Mouse (Mus musculus): ENCODE data around the gene Pus1.
"Not testable (repeated sequence)": the region's sequence is repeated elsewhere in the genome, so short reads cannot be mapped to it uniquely, and the experiment has no call there.

Pus1 gene

DNA sequence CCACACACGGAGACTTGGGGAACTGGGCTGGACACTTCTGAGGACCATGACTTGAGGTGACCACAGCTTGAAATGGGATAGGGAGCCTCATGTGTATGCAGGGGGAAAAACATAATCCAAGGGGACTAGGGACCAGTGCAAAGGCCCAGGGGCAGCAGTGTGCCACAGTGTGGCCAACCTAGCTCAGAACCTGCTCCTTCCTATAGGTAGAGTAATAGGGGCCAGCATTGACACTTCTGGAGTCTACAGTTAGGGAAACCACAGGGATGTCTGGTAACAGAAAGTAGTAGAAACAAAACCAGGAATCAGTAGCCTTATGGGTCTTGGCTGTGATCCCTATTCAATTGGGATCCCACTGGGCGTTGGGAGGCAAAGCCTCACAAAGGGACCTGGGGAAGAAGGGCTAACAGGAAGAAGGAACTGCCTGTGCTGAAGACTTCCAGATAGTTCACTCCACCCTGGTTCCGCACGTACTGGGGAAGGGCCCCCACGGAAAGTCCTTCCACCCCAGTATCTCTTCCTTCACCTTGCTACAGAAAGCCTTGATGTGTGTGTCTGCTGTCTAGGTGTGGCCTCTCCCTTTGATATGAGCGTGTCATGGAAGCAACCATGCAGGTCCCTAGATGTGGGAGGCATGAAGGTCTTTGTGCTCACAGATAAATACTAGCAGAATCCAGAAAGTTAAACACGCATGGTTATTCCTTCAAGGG, 1.2 kb upstream of the Pus1 start:
- no peak for DNase-seq (ENCODE audit: low read depth, low spot score)

DNA sequence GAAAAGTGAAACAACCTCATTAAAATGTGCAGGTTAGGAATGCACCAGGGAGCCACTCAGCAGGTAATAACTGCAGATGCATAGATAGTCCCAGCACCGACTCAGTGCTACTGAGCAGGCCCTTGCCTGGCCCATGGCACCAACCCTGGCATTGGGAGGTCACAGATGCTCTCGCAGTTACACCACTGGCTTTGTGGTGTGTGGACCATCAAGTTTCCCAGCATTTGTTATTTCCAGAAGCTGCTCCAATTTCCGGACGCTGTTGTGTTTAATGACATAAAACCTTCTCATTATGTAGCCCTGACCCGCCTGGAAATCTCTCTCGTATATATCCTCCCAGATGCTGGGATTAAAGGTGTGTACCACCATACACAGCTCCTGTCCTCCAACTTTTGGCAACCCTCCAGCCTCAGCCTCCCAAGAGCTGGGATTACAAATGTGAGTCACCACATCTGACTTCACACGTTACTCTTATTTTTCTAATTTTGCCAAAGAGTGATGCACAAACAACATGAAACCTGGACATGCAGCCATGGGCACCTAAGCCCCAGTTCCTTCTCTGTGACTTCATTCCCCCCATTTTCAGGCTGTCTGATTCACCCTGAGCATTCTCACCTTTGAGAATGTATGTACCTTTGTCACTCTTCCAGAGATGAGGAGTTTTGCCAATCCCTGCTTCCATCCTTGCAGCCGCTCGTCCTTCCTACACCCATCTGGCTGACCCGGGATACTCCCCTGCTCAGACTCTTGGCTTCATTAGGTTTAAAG, 486 bp upstream of the Pus1 start:
- no peak for DNase-seq (ENCODE audit: low read depth, low spot score)

DNA sequence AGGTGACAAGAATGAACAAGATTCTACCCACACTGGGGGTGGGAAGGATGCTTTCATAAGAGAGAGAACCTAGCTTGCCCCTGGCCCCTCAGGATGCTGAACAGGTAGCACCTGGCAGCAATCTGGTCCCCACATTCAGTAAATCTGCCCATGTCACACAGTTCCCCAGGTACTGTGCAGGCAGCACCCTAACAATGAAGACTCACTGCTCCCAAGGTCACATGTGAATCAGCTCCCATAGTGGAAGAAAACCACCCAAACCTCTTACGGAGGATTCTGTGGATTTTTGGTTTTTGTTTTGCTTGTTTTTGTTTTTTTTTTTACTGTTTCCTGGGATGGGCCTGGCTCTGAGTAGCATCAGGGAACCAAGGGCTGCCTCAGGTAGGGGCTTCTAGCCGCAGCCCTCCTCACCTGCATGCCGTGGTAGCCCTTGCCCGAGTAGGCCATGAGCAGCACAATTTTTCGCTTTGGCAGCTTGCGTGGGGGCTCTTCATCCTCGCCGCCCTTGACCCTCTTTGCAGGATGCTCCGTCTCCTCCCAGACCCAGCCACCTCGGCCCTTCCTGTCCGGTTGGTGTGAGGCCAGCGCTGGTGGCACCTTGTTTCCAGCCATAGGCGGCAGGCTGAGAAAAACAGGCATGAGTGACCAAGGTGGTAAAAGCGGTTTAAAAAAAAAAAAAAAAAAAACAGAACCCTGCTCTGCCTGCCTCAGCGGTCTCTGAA, 1.0 kb downstream of the Pus1 start:
- DNase-seq (ENCODE audit: low read depth, low spot score): no peak

DNA sequence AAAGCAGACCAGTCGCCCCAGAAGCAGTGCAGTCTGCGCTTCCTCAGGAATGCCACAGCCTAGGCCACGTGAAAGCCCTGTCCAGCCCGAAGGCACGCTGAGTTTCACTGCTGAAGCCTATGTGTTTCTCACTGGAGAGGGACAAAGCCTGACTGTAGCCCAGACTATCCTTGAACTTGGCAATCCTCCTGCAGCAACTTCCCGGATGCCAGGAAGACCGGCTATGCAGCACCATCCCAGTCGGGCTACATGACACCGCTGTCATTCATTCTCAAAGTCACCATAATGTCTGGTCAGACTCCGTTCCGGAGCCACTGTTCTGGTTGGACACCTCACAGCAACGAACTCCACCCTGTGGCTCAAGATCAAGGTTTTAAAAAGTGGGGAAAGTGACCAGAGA, 2.2 kb downstream of the Pus1 start:
- DNase-seq (ENCODE audit: low read depth, low spot score): no peak

DNA sequence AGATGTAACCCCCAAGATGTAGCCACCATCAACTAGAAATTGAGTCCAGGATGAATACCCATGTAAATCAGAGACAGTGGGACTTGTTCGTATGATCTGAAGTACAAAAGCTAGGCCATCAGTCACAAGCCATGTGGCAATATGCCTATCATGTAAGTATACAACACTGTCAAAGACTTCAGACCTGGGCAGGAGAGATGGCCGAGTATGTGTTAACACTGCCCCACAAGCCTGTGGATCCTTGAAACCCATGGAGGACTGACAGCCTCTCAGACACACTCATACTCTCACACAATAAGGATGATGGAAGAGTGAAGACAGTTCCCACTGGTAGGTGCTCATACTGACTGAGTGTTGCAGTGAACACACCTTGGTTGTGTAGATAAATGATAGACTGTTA, 4.3 kb downstream of the Pus1 start:
- DNase-seq (ENCODE audit: low read depth, low spot score): no peak

DNA sequence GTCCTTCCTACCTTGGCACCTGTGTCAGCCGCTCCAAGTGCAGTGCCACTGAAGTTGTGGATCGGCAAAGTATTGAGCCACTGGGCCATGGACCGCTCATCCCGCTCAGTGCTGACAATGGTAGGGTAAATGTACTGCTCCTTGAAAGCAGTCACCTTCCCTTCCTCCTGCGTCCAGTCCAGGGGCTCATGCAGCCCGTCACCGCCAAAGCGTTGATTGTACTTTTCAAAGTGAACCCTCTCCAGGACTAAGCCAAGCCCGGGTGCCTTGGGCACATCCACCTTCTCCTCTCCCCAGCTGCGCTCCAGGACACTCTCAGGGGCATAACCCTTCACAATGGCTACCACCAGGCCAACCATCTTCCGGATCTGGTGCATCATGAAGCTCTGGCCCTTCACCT, 5.9 kb downstream of the Pus1 start:
- DNase-seq (ENCODE audit: low read depth, low spot score): no peak

DNA sequence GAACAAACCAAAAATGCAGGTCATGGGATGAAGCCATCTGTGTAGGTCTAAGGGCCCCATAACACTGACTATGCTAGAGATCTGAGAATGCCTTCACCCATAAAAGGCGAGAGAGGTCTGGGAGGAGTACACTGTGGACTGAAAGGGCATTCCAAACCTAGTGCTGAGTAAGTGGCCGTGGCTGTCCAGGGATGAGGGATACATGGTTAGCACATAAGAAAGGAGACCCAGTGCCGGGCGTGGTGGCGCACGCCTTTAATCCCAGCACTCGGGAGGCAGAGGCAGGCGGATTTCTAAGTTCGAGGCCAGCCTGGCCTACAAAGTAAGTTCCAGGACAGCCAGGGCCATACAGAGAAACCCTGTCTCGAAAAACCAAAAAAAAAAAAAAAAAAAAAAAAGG, 7.5 kb downstream of the Pus1 start:
- DNase-seq (ENCODE audit: low read depth, low spot score): not testable (repeated sequence)

DNA sequence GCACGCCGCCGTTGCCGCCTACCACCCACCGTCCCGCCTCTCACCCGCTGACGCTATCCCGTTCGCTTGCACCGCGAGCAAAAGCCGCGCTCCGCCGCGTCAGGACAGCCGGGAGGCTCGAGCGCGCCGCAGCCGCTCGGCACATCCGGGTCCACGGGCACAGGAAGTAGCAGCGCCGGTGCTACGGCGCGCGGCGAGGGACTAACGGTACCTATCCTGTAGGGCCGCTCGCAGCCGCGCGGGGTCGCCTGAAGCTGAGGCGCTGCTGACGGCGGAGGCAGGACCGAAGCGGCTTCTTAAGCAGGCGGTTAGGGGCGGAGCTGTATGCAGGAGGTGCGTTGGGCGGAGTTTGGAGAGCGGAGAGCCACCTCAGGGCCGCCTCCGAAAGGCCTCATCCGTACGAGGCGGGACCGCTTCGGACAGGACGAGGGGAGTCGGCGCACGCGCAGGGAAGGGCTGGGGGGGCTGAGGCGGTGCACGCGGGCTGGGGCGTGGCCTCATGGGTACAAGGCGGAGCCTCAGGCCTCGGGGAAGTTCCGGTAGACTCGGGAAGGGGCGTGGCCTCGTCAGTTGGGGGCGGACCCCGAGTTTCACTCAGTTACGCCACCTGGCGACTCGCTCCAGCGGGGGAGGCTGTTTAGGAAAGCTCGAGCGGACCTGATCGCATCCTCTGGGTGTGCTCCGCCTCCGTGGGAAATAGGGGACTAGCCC, 9.9 kb downstream of the Pus1 start, which contains the start of gene Ep400:
Gene Ep400 (minus strand): TSS at position 270 of the 711 bp plus-strand sequence.
- peak; percentile 100 for DNase-seq (ENCODE audit: low read depth, low spot score)

DNA sequence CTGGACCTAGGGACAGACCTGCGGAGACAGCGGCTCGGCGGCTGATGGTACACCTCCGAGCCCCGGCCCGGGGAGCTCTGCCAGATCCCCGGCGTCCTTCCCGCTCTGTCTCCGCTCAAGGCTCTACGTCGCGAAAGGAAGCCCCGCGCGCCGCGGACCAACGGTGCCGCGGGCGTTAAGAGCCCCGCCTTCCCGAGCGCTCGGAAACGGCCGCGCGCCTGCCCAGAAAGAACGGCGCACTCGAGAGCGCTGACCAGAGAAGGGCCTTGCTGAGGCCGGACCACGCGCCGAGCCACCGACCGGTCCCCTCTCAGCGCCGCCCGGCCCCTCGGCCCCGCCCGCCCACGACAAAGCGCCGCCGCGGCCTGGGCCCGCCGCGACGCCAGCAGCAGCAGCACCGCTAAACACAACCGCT, 10.4 kb downstream of the Pus1 start:
- DNase-seq (ENCODE audit: low read depth, low spot score): no peak

DNA sequence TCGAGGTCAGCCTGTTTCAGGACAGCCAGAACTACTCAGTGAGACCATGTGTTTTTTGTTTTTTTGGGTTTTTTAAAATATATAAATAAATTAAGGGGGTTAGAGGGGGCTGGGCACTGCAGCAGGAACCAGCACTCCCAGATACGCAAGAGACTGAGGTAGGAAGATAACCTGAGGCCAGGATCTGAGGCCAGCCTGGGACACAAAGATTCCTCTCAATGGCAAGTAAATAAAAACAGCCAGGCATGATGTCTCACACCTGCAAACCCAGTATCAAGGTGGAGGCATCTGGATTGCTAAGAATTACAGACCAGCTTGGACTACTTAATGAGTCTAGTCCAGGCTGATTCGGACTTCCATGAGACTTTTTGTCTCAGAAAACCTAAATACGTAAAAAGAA, 11.2 kb downstream of the Pus1 start:
- no peak for DNase-seq (ENCODE audit: low read depth, low spot score)

DNA sequence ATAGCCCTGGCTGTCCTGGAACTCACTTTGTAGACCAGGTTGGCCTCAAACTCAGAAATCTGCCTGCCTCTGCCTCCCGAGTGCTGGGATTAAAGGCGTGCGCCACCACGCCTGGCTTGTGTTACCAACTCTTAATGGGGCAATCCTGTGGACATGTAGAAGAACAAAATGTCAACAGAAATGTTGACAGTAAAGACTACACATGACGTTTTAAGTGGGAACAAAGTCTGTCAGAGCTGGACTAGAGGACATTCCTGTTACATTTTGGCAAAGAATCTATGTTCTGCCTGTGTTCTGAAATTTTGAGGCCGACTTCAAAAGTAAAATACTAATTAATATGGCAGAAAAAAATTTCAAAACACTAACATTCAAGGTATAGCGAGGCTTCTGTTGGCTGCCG, 16.6 kb downstream of the Pus1 start:
- DNase-seq (ENCODE audit: low read depth, low spot score): no peak

DNA sequence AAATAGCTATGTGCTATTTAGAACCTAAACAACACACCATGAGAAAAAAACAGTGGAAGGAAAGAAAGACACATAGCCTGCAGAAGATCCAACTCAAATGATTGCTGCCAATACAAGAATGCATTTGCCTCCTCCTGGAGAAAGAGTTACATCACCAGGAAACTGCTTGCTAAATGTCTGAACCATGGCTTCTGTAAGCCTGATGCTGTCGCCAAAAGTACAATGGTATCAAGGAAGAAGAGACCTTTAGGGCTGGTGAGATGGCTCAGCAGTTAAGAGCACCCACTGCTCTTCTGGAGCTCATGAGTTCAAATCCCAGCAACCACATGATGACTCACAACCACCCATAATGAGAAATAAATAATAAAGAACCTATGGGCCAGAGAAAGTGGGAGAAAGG, 35.4 kb downstream of the Pus1 start:
- DNase-seq (ENCODE audit: low read depth, low spot score): no peak

DNA sequence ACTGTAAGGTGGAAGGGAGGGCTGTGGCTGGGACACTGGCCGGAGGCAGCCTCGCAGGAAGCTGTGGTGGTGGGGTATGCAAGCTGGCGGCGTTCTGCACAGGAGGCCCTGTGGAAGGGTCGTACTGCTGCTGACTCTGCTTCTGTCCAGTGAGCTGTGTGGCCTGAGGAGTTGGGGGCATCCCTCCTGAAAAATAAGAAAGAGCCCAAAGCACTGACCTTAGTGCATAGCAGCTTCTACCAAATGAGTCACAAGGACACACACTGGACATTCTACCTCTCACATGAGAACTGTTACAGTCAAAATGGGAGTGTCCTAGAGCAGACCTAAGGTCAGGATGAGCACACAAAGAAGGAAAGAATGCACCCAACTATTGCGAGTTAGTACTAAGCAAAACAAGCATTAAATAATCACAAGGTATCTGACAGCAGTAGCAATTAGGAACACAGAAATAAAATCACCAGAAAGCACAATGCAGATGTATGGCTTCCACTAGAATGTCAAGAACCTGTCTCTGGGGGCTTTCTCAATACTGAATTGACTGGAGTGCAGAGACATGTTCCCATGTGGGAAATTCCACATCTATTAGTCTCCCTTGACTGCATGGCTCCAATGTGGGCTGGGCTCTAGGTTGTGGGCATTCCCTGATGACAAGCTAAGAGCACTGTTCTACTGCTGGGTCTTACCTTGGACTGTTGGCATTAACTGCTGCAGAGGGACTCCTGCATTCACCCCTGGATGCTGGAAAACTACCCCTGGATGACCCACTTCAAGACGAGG, 40.8 kb downstream of the Pus1 start:
- DNase-seq (ENCODE audit: low read depth, low spot score): no peak

DNA sequence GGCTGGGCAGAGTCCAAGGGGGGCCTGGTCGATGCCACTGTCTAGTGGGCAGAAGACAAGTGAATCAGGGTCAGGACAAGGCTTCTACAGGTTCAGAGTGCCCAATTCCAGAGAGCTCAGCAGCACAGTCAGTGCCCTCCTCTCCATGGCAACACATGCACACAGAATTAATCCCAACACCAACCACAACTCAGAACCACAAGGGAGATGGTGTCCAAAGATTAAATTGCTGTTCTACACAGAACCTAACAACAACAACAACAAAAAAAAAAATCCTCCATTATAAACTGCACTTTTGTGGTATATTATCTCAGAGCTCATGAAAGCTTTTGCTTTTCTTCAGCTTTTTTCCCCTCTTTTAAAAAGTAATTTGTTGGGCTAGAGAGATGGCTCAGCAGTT, 44.9 kb downstream of the Pus1 start:
- no peak for DNase-seq (ENCODE audit: low read depth, low spot score)

DNA sequence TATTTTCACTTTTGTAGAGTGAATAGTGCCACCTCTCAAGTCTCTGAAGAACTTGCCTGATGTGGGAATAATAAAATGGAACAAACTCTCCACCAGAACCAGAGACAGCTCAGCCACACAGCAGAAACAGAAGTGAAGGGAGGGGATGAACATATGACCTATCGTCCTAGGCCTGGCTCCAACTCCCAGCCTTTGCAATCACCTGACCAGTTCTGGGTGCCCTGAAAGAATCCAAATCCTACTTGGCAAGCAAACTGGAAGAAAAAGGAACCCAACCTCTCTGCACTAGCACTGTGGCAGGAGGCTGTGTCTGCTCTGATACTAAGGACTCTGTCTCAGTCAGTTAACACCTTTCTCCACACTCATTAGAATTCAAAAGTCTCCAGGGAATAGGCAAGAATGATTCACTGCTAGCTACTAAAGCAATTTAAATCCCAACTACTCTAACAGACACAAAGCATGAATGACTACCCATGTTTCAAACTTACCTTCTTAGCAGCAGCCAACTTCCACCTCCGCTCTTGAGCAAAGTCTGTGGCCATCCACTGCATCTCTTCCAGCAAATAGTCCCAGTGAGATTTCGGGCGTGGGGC, 47.1 kb downstream of the Pus1 start:
- DNase-seq (ENCODE audit: low read depth, low spot score): no peak

DNA sequence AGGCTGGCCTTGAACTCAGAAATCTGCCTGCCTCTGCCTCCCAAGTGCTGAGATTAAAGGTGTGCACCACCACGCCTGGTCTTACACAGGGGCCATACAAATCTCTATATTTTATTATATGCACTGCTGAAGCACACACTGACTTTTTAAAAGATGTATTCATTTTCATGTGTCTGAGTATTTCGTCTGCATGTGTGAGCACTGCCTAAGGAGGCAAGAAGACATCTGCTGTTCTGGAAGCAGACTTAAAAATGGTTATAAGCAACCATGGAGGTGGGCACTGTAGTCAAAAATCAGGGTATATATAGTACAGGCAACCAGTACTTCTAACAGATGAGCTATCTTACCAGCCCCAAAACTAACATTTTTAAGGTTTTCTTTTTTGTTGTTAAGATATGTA, 49.2 kb downstream of the Pus1 start:
- DNase-seq (ENCODE audit: low read depth, low spot score): no peak

DNA sequence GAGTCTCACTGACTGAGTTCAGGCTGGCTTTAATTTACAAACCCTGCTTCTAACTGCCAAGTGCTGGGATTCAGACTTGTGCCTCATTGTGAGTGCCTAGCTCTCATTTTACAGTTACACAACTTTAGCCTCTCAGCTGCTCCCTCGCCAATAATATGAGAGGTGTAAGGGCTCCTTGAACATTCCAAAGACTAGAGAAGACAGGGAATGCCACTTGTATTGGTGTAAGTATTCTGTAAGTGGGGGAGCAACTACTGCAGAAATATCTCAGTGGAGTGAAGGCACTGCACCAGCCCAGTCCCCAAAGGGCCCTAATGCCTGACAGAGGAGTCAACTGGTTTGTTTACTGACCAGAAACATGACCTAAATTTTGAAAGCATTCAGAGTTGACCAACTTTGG, 52.6 kb downstream of the Pus1 start:
- DNase-seq (ENCODE audit: low read depth, low spot score): no peak
